ENCODE assay signal across 8 mouse cellular contexts in the genomic region with DNA sequence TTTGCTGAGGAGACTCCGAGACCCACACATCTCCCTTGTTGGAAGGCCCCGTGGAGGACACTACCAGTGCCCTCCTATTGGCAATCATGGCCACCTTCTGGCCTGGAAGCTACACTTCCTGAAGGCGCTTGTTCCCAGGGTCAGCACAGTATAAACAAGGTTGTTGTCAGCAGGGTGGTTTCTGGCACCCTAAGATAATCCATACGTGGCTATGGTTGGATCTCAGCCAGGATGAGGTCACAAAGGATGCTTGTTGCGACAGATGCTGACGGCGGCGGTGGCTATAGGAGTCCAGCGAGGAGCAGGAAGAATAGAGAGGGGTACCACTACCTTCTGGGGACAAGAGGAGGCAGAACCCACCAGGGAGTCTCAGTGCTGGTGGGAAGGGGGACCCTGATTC. TPM values are rescaled to one million over a fixed set of nuclear protein-coding genes. Genes with fewer than 3 reads are reported as not detected.
DNase-seq lines count a peak whose midpoint lies in the region; ATAC-seq and TF ChIP-seq lines count a peak whose summit lies in the region.

No protein-coding gene starts in this region.

- peak overlapping the region; percentile 98 for H3K27ac ChIP-seq in heart, embryonic 13.5 days (replicated peaks)
- H3K27ac ChIP-seq in intestine, embryonic 14.5 days (ENCODE audit: low read depth), result peak overlapping the region; percentile 63; the same call in 1 of the 2 replicates
- no peak overlapping the region for H3K27ac ChIP-seq in hindbrain, postnatal 0 days

- peaks cover 4% of the 10 kb centered on the region; the same call in 1 of the 2 replicates for H3K36me3 ChIP-seq in heart, embryonic 13.5 days
- no peaks in the 10 kb centered on the region for H3K36me3 ChIP-seq in E14TG2a.4 (ENCODE audit: insufficient read depth, low read length)
- no peaks in the 10 kb centered on the region for H3K36me3 ChIP-seq in intestine, embryonic 14.5 days (ENCODE audit: control insufficient read depth, insufficient read depth, low read length)
- no peaks in the 10 kb centered on the region for H3K36me3 ChIP-seq in hindbrain, postnatal 0 days (ENCODE audit: insufficient read depth, low read length)

- 49% methylated on average over 9 of the region's 9 CpGs for WGBS in heart, embryonic 13.5 days
- 64% methylated on average over 9 of the region's 9 CpGs for WGBS in intestine, embryonic 14.5 days
- 59% methylated on average over 9 of the region's 9 CpGs for WGBS in hindbrain, postnatal 0 days

- H3K4me2 ChIP-seq in heart, embryonic 13.5 days, result peak overlapping the region; percentile 5; the same call in 1 of the 2 replicates
- no peak overlapping the region for H3K4me2 ChIP-seq in intestine, embryonic 14.5 days (ENCODE audit: low read length)
- no peak overlapping the region for H3K4me2 ChIP-seq in hindbrain, postnatal 0 days (ENCODE audit: low read depth, low read length)

- no peak for DNase-seq in heart, adult 9 months (ENCODE audit: low spot score in 2 of 2)
- DNase-seq in intestine, embryonic 14.5 days (ENCODE audit: low spot score), result no peak
- peak; percentile 36 for DNase-seq in lung, postnatal 14 days
- no peak for DNase-seq in hindbrain, postnatal 0 days (ENCODE audit: low spot score)
- no peak for DNase-seq in layer of hippocampus, postnatal 14 days (ENCODE audit: low spot score in 2 of 2)
- DNase-seq in ovary, postnatal 36 days (ENCODE audit: low spot score), result no peak

- no peaks in the 10 kb centered on the region for H3K27me3 ChIP-seq in heart, embryonic 13.5 days (replicated peaks)
- no peaks in the 10 kb centered on the region for H3K27me3 ChIP-seq in E14TG2a.4 (ENCODE audit: insufficient read depth, low read length)
- H3K27me3 ChIP-seq in intestine, embryonic 14.5 days (replicated peaks; ENCODE audit: control insufficient read depth, insufficient read depth, low read length), result no peaks in the 10 kb centered on the region
- H3K27me3 ChIP-seq in hindbrain, postnatal 0 days (ENCODE audit: insufficient read depth, low read length), result no peaks in the 10 kb centered on the region

- no peaks in the 10 kb centered on the region for H3K9me3 ChIP-seq in heart, embryonic 13.5 days
- no peaks in the 10 kb centered on the region for H3K9me3 ChIP-seq in E14TG2a.4 (ENCODE audit: low read length)
- no peaks in the 10 kb centered on the region for H3K9me3 ChIP-seq in intestine, embryonic 14.5 days (ENCODE audit: control insufficient read depth, low read length)
- H3K9me3 ChIP-seq in hindbrain, postnatal 0 days (ENCODE audit: low read length), result no peaks in the 10 kb centered on the region

- H3K4me1 ChIP-seq in heart, embryonic 13.5 days, result peaks cover 63% of the 10 kb centered on the region
- H3K4me1 ChIP-seq in E14TG2a.4 (replicated peaks; ENCODE audit: low read depth, low read length), result peaks cover 92% of the 10 kb centered on the region
- H3K4me1 ChIP-seq in intestine, embryonic 14.5 days (replicated peaks; ENCODE audit: control insufficient read depth, insufficient read depth, low read length), result peaks cover 48% of the 10 kb centered on the region
- H3K4me1 ChIP-seq in hindbrain, postnatal 0 days (ENCODE audit: insufficient read depth, low read length), result peaks cover 11% of the 10 kb centered on the region

- ATAC-seq in heart, embryonic 13.5 days (ENCODE audit: extremely low read depth, insufficient number of reproducible peaks, low FRiP score, low TSS enrichment), result no peak
- ATAC-seq in intestine, embryonic 14.5 days (replicated peaks; ENCODE audit: low FRiP score, low TSS enrichment, low read depth), result no peak
- ATAC-seq in hindbrain, postnatal 0 days, result no peak

- TF ChIP-seq CTCF in E14TG2a.4 (conservative IDR thresholded peaks at IDR 0.05; ENCODE audit: low read length), result no peak
- no peak for TF ChIP-seq CTCF in hindbrain, postnatal 0 days (IDR thresholded peaks at IDR 0.05; ENCODE audit: low read depth)

- peak overlapping the region; percentile 17; the same call in 1 of the 2 replicates for H3K9ac ChIP-seq in heart, embryonic 13.5 days
- H3K9ac ChIP-seq in intestine, embryonic 14.5 days (ENCODE audit: low read length), result peak overlapping the region; percentile 7; the same call in 1 of the 2 replicates
- H3K9ac ChIP-seq in hindbrain, postnatal 0 days (replicated peaks; ENCODE audit: low read length), result no peak overlapping the region

- H3K4me3 ChIP-seq in heart, embryonic 13.5 days, result no peak overlapping the region
- H3K4me3 ChIP-seq in E14TG2a.4 (replicated peaks; ENCODE audit: low read length), result 0 out of 2 replicates have a peak overlapping the region, but pooled peaks have one; percentile 13
- H3K4me3 ChIP-seq in intestine, embryonic 14.5 days (ENCODE audit: low read depth, low read length), result no peak overlapping the region
- H3K4me3 ChIP-seq in hindbrain, postnatal 0 days (ENCODE audit: low read length), result no peak overlapping the region

RNA-seq across cellular contexts. Expression of a gene that starts 4.5 kb away (rescaled TPM):
- 97.6 and 109 TPM in 2 replicates for polyA plus RNA-seq in heart, embryonic 13.5 days (2015; fragmentation: Nextera tagmentation; extraction: Ambion mirVana)
- polyA plus RNA-seq in intestine, embryonic 14.5 days (2014; fragmentation: Nextera tagmentation; extraction: Ambion mirVana), result 159 and 163 TPM in 2 replicates
- total RNA-seq in hindbrain, postnatal 0 days (2014; rRNA removed), result 26.1 and 31.5 TPM in 2 replicates
- polyA plus RNA-seq in hindbrain, postnatal 0 days (2015; fragmentation: Nextera tagmentation; extraction: Ambion mirVana), result 21.2 and 25.0 TPM in 2 replicates
- 1 to 10 TPM; 1.6 to 3.3 TPM for total RNA-seq in layer of hippocampus, postnatal 14 days (2021)

RNA-seq across cellular contexts. Expression of a gene that starts 4.7 kb away (rescaled TPM):
- polyA plus RNA-seq in heart, embryonic 13.5 days (2015; fragmentation: Nextera tagmentation; extraction: Ambion mirVana), result 12.6 and 12.7 TPM in 2 replicates
- 6.6 and 7.0 TPM in 2 replicates for polyA plus RNA-seq in intestine, embryonic 14.5 days (2014; fragmentation: Nextera tagmentation; extraction: Ambion mirVana)
- 4.8 and 7.5 TPM in 2 replicates for total RNA-seq in hindbrain, postnatal 0 days (2014; rRNA removed)
- polyA plus RNA-seq in hindbrain, postnatal 0 days (2015; fragmentation: Nextera tagmentation; extraction: Ambion mirVana), result 7.9 and 9.0 TPM in 2 replicates
- 1 to 10 TPM; 4.2 to 4.5 TPM for total RNA-seq in layer of hippocampus, postnatal 14 days (2021)

RNA-seq across cellular contexts. Expression of a gene that starts 18.6 kb away (rescaled TPM):
- polyA plus RNA-seq in heart, embryonic 13.5 days (2015; fragmentation: Nextera tagmentation; extraction: Ambion mirVana), result 228 and 260 TPM in 2 replicates
- 337 and 340 TPM in 2 replicates for polyA plus RNA-seq in intestine, embryonic 14.5 days (2014; fragmentation: Nextera tagmentation; extraction: Ambion mirVana)
- 5.6 and 14.6 TPM in 2 replicates for total RNA-seq in hindbrain, postnatal 0 days (2014; rRNA removed)
- 45.3 and 50.4 TPM in 2 replicates for polyA plus RNA-seq in hindbrain, postnatal 0 days (2015; fragmentation: Nextera tagmentation; extraction: Ambion mirVana)
- total RNA-seq in layer of hippocampus, postnatal 14 days (2021), result 1 to 10 TPM; 2.1 to 3.4 TPM

RNA-seq across cellular contexts. Expression of a gene that starts 20.9 kb away (rescaled TPM):
- 0.78 and 1.3 TPM in 2 replicates for polyA plus RNA-seq in heart, embryonic 13.5 days (2015; fragmentation: Nextera tagmentation; extraction: Ambion mirVana)
- 0.83 TPM in 1 of 2 replicates, not detected in the other for polyA plus RNA-seq in intestine, embryonic 14.5 days (2014; fragmentation: Nextera tagmentation; extraction: Ambion mirVana)
- total RNA-seq in hindbrain, postnatal 0 days (2014; rRNA removed), result 2.6 TPM in 1 of 2 replicates, not detected in the other
- 0.67 and 1.4 TPM in 2 replicates for polyA plus RNA-seq in hindbrain, postnatal 0 days (2015; fragmentation: Nextera tagmentation; extraction: Ambion mirVana)
- 1 to 10 TPM; 2.8 to 3.2 TPM for total RNA-seq in layer of hippocampus, postnatal 14 days (2021)

RNA-seq across cellular contexts. Expression of a gene that starts 20.9 kb away (rescaled TPM):
- polyA plus RNA-seq in heart, embryonic 13.5 days (2015; fragmentation: Nextera tagmentation; extraction: Ambion mirVana), result 74.8 and 75.6 TPM in 2 replicates
- 145 TPM in 2 replicates for polyA plus RNA-seq in intestine, embryonic 14.5 days (2014; fragmentation: Nextera tagmentation; extraction: Ambion mirVana)
- total RNA-seq in hindbrain, postnatal 0 days (2014; rRNA removed), result 21.5 and 31.7 TPM in 2 replicates
- 17.2 and 18.8 TPM in 2 replicates for polyA plus RNA-seq in hindbrain, postnatal 0 days (2015; fragmentation: Nextera tagmentation; extraction: Ambion mirVana)
- 10 to 100 TPM; 15.2 to 15.4 TPM for total RNA-seq in layer of hippocampus, postnatal 14 days (2021)
